Mouse (Mus musculus): ENCODE measurements around the gene Atf7ip. TPM values are rescaled to one million over a fixed set of nuclear protein-coding genes. Genes with fewer than 3 reads are reported as not detected.

The Atf7ip gene
- polyA plus RNA-seq, 1 experiment from 2014 or later = 49.7 TPM

- Histone ChIP-seq H3K4me1 (replicated peaks; ENCODE audit: control insufficient read depth, insufficient read depth, low read length) (peaks cover 35% of the 10 kb centered on the region), H3K27ac (peak overlapping the region; percentile 76), H3K9me3 (ENCODE audit: control insufficient read depth, low read length) (no peaks in the 10 kb centered on the region), H3K9ac (no peak overlapping the region), H3K27me3 (ENCODE audit: control insufficient read depth, insufficient read depth, low read length) (no peaks in the 10 kb centered on the region), H3K36me3 (replicated peaks; ENCODE audit: control insufficient read depth, insufficient read depth) (no peaks in the 10 kb centered on the region; the same call in 1 of the 2 replicates), H3K4me3 (replicated peaks; ENCODE audit: low read length) (no peak overlapping the region), H3K4me2 (replicated peaks) (no peak overlapping the region)
- DNase-seq (ENCODE audit: low spot score) (no peak), ATAC-seq (ENCODE audit: low FRiP score) (no peak)
- WGBS = 80% methylated on average over 7 of the region's 7 CpGs
Measured at GRCm38 (mm10) chr6:136551550-136552109, 45.7 kb downstream of the Atf7ip start.

GRCm38 (mm10) chr6:136553156-136553555 is 47.2 kb downstream of the Atf7ip start:
- no peak overlapping the region for H3K4me3 ChIP-seq (replicated peaks; ENCODE audit: low read length)
- DNase-seq (ENCODE audit: low spot score) (no peak), ATAC-seq (ENCODE audit: low FRiP score) (no peak)
- no peak overlapping the region for H3K4me2 ChIP-seq (replicated peaks)
- no peaks in the 10 kb centered on the region for H3K27me3 ChIP-seq (ENCODE audit: control insufficient read depth, insufficient read depth, low read length)
- H3K36me3 ChIP-seq (replicated peaks; ENCODE audit: control insufficient read depth, insufficient read depth) = no peaks in the 10 kb centered on the region; the same call in 1 of the 2 replicates
- H3K9me3 ChIP-seq (ENCODE audit: control insufficient read depth, low read length) = no peaks in the 10 kb centered on the region
- WGBS = 75% methylated on average over 5 of the region's 5 CpGs
- H3K27ac ChIP-seq = peak overlapping the region; percentile 85
- no peak overlapping the region for H3K9ac ChIP-seq
- H3K4me1 ChIP-seq (replicated peaks; ENCODE audit: control insufficient read depth, insufficient read depth, low read length) = peaks cover 29% of the 10 kb centered on the region

- 31% methylated on average over 11 of the region's 11 CpGs for WGBS
- H3K9ac ChIP-seq = no peak overlapping the region
- H3K27me3 ChIP-seq (ENCODE audit: control insufficient read depth, insufficient read depth, low read length) = no peaks in the 10 kb centered on the region
- peak overlapping the region; percentile 37 for H3K4me2 ChIP-seq (replicated peaks)
- no peaks in the 10 kb centered on the region for H3K9me3 ChIP-seq (ENCODE audit: control insufficient read depth, low read length)
- H3K4me3 ChIP-seq (replicated peaks; ENCODE audit: low read length) = no peak overlapping the region
- H3K4me1 ChIP-seq (replicated peaks; ENCODE audit: control insufficient read depth, insufficient read depth, low read length) = peaks cover 28% of the 10 kb centered on the region; the same call in 1 of the 2 replicates
- H3K36me3 ChIP-seq (replicated peaks; ENCODE audit: control insufficient read depth, insufficient read depth) = no peaks in the 10 kb centered on the region; the same call in 1 of the 2 replicates
- DNase-seq (ENCODE audit: low spot score) (peak; percentile 82), ATAC-seq (ENCODE audit: low FRiP score) (peak; percentile 80)
- peak overlapping the region; percentile 85 for H3K27ac ChIP-seq
Measured at GRCm38 (mm10) chr6:136553767-136554569, 48.0 kb downstream of the Atf7ip start.

GRCm38 (mm10) chr6:136554774-136555522 is 49.0 kb downstream of the Atf7ip start:
- Histone ChIP-seq H3K27me3 (ENCODE audit: control insufficient read depth, insufficient read depth, low read length) (no peaks in the 10 kb centered on the region), H3K9ac (no peak overlapping the region), H3K4me2 (replicated peaks) (0 out of 2 replicates have a peak overlapping the region, but pooled peaks have one; percentile 17), H3K4me1 (replicated peaks; ENCODE audit: control insufficient read depth, insufficient read depth, low read length) (peaks cover 21% of the 10 kb centered on the region; the same call in 1 of the 2 replicates), H3K27ac (peak overlapping the region; percentile 77), H3K9me3 (ENCODE audit: control insufficient read depth, low read length) (no peaks in the 10 kb centered on the region), H3K36me3 (replicated peaks; ENCODE audit: control insufficient read depth, insufficient read depth) (peaks cover 4% of the 10 kb centered on the region), H3K4me3 (replicated peaks; ENCODE audit: low read length) (no peak overlapping the region)
- peak; percentile 59 for DNase-seq (ENCODE audit: low spot score)
- ATAC-seq (ENCODE audit: low FRiP score) = no peak
- 82% methylated on average over 7 of the region's 7 CpGs for WGBS

- Histone ChIP-seq H3K4me1 (replicated peaks; ENCODE audit: control insufficient read depth, insufficient read depth, low read length) (peaks cover 20% of the 10 kb centered on the region; the same call in 1 of the 2 replicates), H3K27ac (peak overlapping the region; percentile 77), H3K4me2 (replicated peaks) (0 out of 2 replicates have a peak overlapping the region, but pooled peaks have one; percentile 17), H3K4me3 (replicated peaks; ENCODE audit: low read length) (no peak overlapping the region), H3K9ac (no peak overlapping the region), H3K27me3 (ENCODE audit: control insufficient read depth, insufficient read depth, low read length) (no peaks in the 10 kb centered on the region), H3K9me3 (ENCODE audit: control insufficient read depth, low read length) (no peaks in the 10 kb centered on the region), H3K36me3 (replicated peaks; ENCODE audit: control insufficient read depth, insufficient read depth) (peaks cover 9% of the 10 kb centered on the region)
- peak; percentile 62 for DNase-seq (ENCODE audit: low spot score)
- 53% methylated on average over 5 of the region's 5 CpGs for WGBS
- no peak; the same call in 1 of the 2 replicates for ATAC-seq (ENCODE audit: low FRiP score)
Measured at GRCm38 (mm10) chr6:136555523-136555915, 49.6 kb downstream of the Atf7ip start.

- Histone ChIP-seq H3K4me1 (replicated peaks; ENCODE audit: control insufficient read depth, insufficient read depth, low read length) (peaks cover 9% of the 10 kb centered on the region; the same call in 1 of the 2 replicates), H3K36me3 (replicated peaks; ENCODE audit: control insufficient read depth, insufficient read depth) (peaks cover 36% of the 10 kb centered on the region), H3K4me2 (replicated peaks) (no peak overlapping the region), H3K9me3 (ENCODE audit: control insufficient read depth, low read length) (no peaks in the 10 kb centered on the region), H3K27ac (no peak overlapping the region), H3K27me3 (ENCODE audit: control insufficient read depth, insufficient read depth, low read length) (no peaks in the 10 kb centered on the region), H3K9ac (no peak overlapping the region), H3K4me3 (replicated peaks; ENCODE audit: low read length) (no peak overlapping the region)
- WGBS = 78% methylated on average over 8 of the region's 8 CpGs
- DNase-seq (ENCODE audit: low spot score) (no peak), ATAC-seq (ENCODE audit: low FRiP score) (no peak)
Measured at GRCm38 (mm10) chr6:136558288-136559005, 52.5 kb downstream of the Atf7ip start.

- ATAC-seq (ENCODE audit: low FRiP score) (no peak), DNase-seq (ENCODE audit: low spot score) (no peak)
- Histone ChIP-seq H3K4me3 (replicated peaks; ENCODE audit: low read length) (no peak overlapping the region), H3K4me2 (replicated peaks) (no peak overlapping the region), H3K9me3 (ENCODE audit: control insufficient read depth, low read length) (peaks cover 15% of the 10 kb centered on the region), H3K36me3 (replicated peaks; ENCODE audit: control insufficient read depth, insufficient read depth) (peaks cover 81% of the 10 kb centered on the region), H3K4me1 (replicated peaks; ENCODE audit: control insufficient read depth, insufficient read depth, low read length) (no peaks in the 10 kb centered on the region), H3K27ac (no peak overlapping the region), H3K9ac (no peak overlapping the region), H3K27me3 (ENCODE audit: control insufficient read depth, insufficient read depth, low read length) (no peaks in the 10 kb centered on the region)
- 89% methylated on average over 5 of the region's 5 CpGs for WGBS
Measured at GRCm38 (mm10) chr6:136566002-136566401, 60.0 kb downstream of the Atf7ip start.

- peaks cover 75% of the 10 kb centered on the region for H3K36me3 ChIP-seq (replicated peaks; ENCODE audit: control insufficient read depth, insufficient read depth)
- no peak for DNase-seq (ENCODE audit: low spot score)
Measured at GRCm38 (mm10) chr6:136590739-136591138, 84.8 kb downstream of the Atf7ip start.

More at GRCm38 (mm10) chr6:136590739-136591138, 84.8 kb downstream of the Atf7ip start:
- no peak overlapping the region for H3K9ac ChIP-seq
- H3K27me3 ChIP-seq (ENCODE audit: control insufficient read depth, insufficient read depth, low read length) = no peaks in the 10 kb centered on the region
- no peak overlapping the region for H3K4me2 ChIP-seq (replicated peaks)
- H3K4me3 ChIP-seq (replicated peaks; ENCODE audit: low read length) = no peak overlapping the region
- 75% methylated on average over 4 of the region's 4 CpGs for WGBS
- no peak overlapping the region for H3K27ac ChIP-seq
- no peaks in the 10 kb centered on the region for H3K4me1 ChIP-seq (replicated peaks; ENCODE audit: control insufficient read depth, insufficient read depth, low read length)
- ATAC-seq (ENCODE audit: low FRiP score) = no peak
- no peaks in the 10 kb centered on the region for H3K9me3 ChIP-seq (ENCODE audit: control insufficient read depth, low read length)
